Mouse (Mus musculus) forebrain, postnatal 0 days (tissue): ENCODE results near the gene Gnb1. TPM values are rescaled to one million over a fixed set of nuclear protein-coding genes. Genes with fewer than 3 reads are reported as not detected.

Source experiments
- ATAC-seq: fragments of 200-750 bp; cut with Nextera tagmentation; 2 replicates; pipeline ENCODE4 v1.8.0; 2017; ENCODE audit warnings: mild to moderate bottlenecking, moderate library complexity
- DNase-seq: peaks from one replicate; pipeline ENCODE4 v3.0.0-alpha.2; 2015
- H3K27ac ChIP-seq: fragments of 300-500 bp; sonication (generic); 2 replicates; pipeline ENCODE4 v1.5.1; 2014; ENCODE audit warnings: low read depth, mild to moderate bottlenecking, antibody characterized with exemption, low read length, moderate library complexity, mixed read lengths
- H3K27me3 ChIP-seq: fragments of 300-500 bp; sonication (generic); 2 replicates; pipeline ENCODE4 v1.6.1; 2014; ENCODE audit warnings: mild to moderate bottlenecking, low read length, mixed read lengths; ENCODE audit not compliant: insufficient read depth
- H3K36me3 ChIP-seq: fragments of 300-500 bp; sonication (generic); 2 replicates; pipeline ENCODE4 v1.6.1; 2014; ENCODE audit warnings: mild to moderate bottlenecking, moderate library complexity; ENCODE audit not compliant: insufficient read depth
- H3K4me1 ChIP-seq: fragments of 300-500 bp; sonication (generic); 2 replicates; pipeline ENCODE4 v1.6.1; 2014; ENCODE audit warnings: antibody characterized with exemption; ENCODE audit not compliant: insufficient read depth
- H3K4me2 ChIP-seq: fragments of 300-500 bp; sonication (generic); 2 replicates; pipeline ENCODE4 v1.6.1; 2014; ENCODE audit warnings: low read depth, mild to moderate bottlenecking, moderate library complexity
- H3K4me3 ChIP-seq: fragments of 300-500 bp; sonication (generic); 2 replicates; pipeline ENCODE4 v1.5.1; 2014; ENCODE audit warnings: low read depth, low read length, mixed read lengths
- H3K9ac ChIP-seq: fragments of 300-500 bp; sonication (generic); 2 replicates; pipeline ENCODE4 v1.6.1; 2014; ENCODE audit warnings: mild to moderate bottlenecking
- H3K9me3 ChIP-seq: fragments of 300-500 bp; sonication (generic); 2 replicates; pipeline ENCODE4 v1.6.1; 2016; ENCODE audit warnings: low read length
- CTCF ChIP-seq: sonication (generic); IDR thresholded peaks from 2 replicates; pipeline ENCODE4 v1.5.1; 2016; ENCODE audit warnings: antibody characterized with exemption, control low read depth, low read depth
- WGBS: fragments of 180-500 bp; shearing (Covaris S2); extraction: QIAGEN DNeasy Blood & Tissue Kit; methylation state at CpG from one replicate; pipeline ENCODE4 v1.1.7; 2014; 5-methylcytosine and 5-hydroxymethylcytosine counted together
- polyA plus RNA-seq: library from polyadenylated mRNA; unstranded; fragments of >200 nt; fragmentation: Nextera tagmentation; extraction: Ambion mirVana; gene quantifications from 2 replicates; pipeline ENCODE4 v1.2.1, GENCODE M21; 2015
- total RNA-seq: library from RNA; depleted of rRNA; stranded (reverse); fragments of >200 nt; gene quantifications from 2 replicates; pipeline ENCODE4 v1.2.3, GENCODE M21; 2014; rRNA removed

Gnb1 gene
- total and polyA plus RNA-seq, 2 experiments from 2014 or later: 268 to 1,420 TPM

- Histone ChIP-seq H3K4me3 (peak overlapping the region; percentile 79), H3K9ac (peak overlapping the region; percentile 98), H3K27me3 (no peaks in the 10 kb centered on the region), H3K36me3 (no peaks in the 10 kb centered on the region), H3K27ac (peak overlapping the region; percentile 100), H3K4me2 (peak overlapping the region; percentile 83), H3K9me3 (no peaks in the 10 kb centered on the region), H3K4me1 (peaks cover 13% of the 10 kb centered on the region; the same call in 1 of the 2 replicates)
- DNase-seq (no peak), ATAC-seq (peak; percentile 2; the same call in 1 of the 2 replicates)
- 3% methylated on average over 30 of the region's 31 CpGs for WGBS
- no peak for TF ChIP-seq CTCF
Measured at GRCm38 (mm10) chr4:155601997-155602456, 110.9 kb downstream of the Gnb1 start.

- H3K27ac ChIP-seq: no peak overlapping the region
- DNase-seq: no peak
- no peak overlapping the region for H3K9ac ChIP-seq
- H3K4me1 ChIP-seq: peaks cover 13% of the 10 kb centered on the region; the same call in 1 of the 2 replicates
- no peaks in the 10 kb centered on the region for H3K9me3 ChIP-seq
- peak overlapping the region; percentile 79; the same call in 1 of the 2 replicates for H3K4me3 ChIP-seq
- no peak for ATAC-seq
- H3K36me3 ChIP-seq: no peaks in the 10 kb centered on the region
- no peaks in the 10 kb centered on the region for H3K27me3 ChIP-seq
- no peak for TF ChIP-seq CTCF
- WGBS: 100% methylated on average over 1 of the region's 1 CpGs
- peak overlapping the region; percentile 83 for H3K4me2 ChIP-seq
Measured at GRCm38 (mm10) chr4:155602753-155603152, 111.6 kb downstream of the Gnb1 start.

- 95% methylated on average over 6 of the region's 6 CpGs for WGBS
- Histone ChIP-seq H3K27ac (no peak overlapping the region), H3K4me1 (peaks cover 13% of the 10 kb centered on the region; the same call in 1 of the 2 replicates), H3K36me3 (no peaks in the 10 kb centered on the region), H3K9me3 (no peaks in the 10 kb centered on the region), H3K4me3 (no peak overlapping the region), H3K27me3 (no peaks in the 10 kb centered on the region), H3K4me2 (no peak overlapping the region), H3K9ac (no peak overlapping the region)
- TF ChIP-seq CTCF: no peak
- DNase-seq: no peak
- ATAC-seq: no peak
Measured at GRCm38 (mm10) chr4:155603801-155604200, 112.6 kb downstream of the Gnb1 start.

- Histone ChIP-seq H3K4me2 (no peak overlapping the region), H3K9ac (no peak overlapping the region), H3K36me3 (peaks cover 7% of the 10 kb centered on the region; the same call in 1 of the 2 replicates), H3K9me3 (no peaks in the 10 kb centered on the region), H3K4me1 (peaks cover 13% of the 10 kb centered on the region; the same call in 1 of the 2 replicates), H3K27ac (no peak overlapping the region), H3K27me3 (no peaks in the 10 kb centered on the region), H3K4me3 (no peak overlapping the region)
- 91% methylated on average over 4 of the region's 4 CpGs for WGBS
- no peak for ATAC-seq
- no peak for TF ChIP-seq CTCF
- DNase-seq: no peak
Measured at GRCm38 (mm10) chr4:155605132-155605531, 114.0 kb downstream of the Gnb1 start.

GRCm38 (mm10) chr4:155606825-155607224 lies 115.7 kb downstream of the Gnb1 start:
- no peak for TF ChIP-seq CTCF
- Histone ChIP-seq H3K27ac (no peak overlapping the region), H3K27me3 (no peaks in the 10 kb centered on the region), H3K4me2 (no peak overlapping the region), H3K4me1 (peaks cover 7% of the 10 kb centered on the region; the same call in 1 of the 2 replicates), H3K9ac (no peak overlapping the region), H3K36me3 (peaks cover 17% of the 10 kb centered on the region), H3K4me3 (no peak overlapping the region), H3K9me3 (no peaks in the 10 kb centered on the region)
- WGBS: 63% methylated on average over 2 of the region's 2 CpGs
- ATAC-seq: no peak
- no peak for DNase-seq

Other genes starting within 250 kb of the Gnb1 start
- gene Faap20, start 241.6 kb upstream of the Gnb1 start, total RNA-seq: 48.7 and 51.8 TPM in 2 replicates
- 59.9 and 60.7 TPM in 2 replicates for gene Faap20, start 241.6 kb upstream of the Gnb1 start, polyA plus RNA-seq
- gene Prkcz, start 130.0 kb upstream of the Gnb1 start, total RNA-seq: 92.5 and 108 TPM in 2 replicates
- 98.9 and 103 TPM in 2 replicates for gene Prkcz, start 130.0 kb upstream of the Gnb1 start, polyA plus RNA-seq
- gene Gabrd, start 93.2 kb upstream of the Gnb1 start, total RNA-seq: 6.1 and 7.1 TPM in 2 replicates
- gene Gabrd, start 93.2 kb upstream of the Gnb1 start, polyA plus RNA-seq: 3.8 and 5.1 TPM in 2 replicates
- gene Cfap74, start 82.2 kb upstream of the Gnb1 start, total RNA-seq: 7.2 and 10.8 TPM in 2 replicates
- 5.1 and 6.6 TPM in 2 replicates for gene Cfap74, start 82.2 kb upstream of the Gnb1 start, polyA plus RNA-seq
- 0.52 TPM in 1 of 2 replicates, not detected in the other for gene Tmem52, start 22.2 kb upstream of the Gnb1 start, total RNA-seq
- gene Tmem52, start 22.2 kb upstream of the Gnb1 start, polyA plus RNA-seq: 0.23 and 0.29 TPM in 2 replicates
- gene Nadk, start 71.0 kb downstream of the Gnb1 start, total RNA-seq: 86.0 and 89.7 TPM in 2 replicates
- gene Nadk, start 71.0 kb downstream of the Gnb1 start, polyA plus RNA-seq: 66.4 and 66.7 TPM in 2 replicates
- gene Slc35e2, start 110.1 kb downstream of the Gnb1 start, total RNA-seq: 39.9 and 49.2 TPM in 2 replicates
- gene Slc35e2, start 110.1 kb downstream of the Gnb1 start, polyA plus RNA-seq: 8.6 and 10.5 TPM in 2 replicates
- 20.7 and 21.8 TPM in 2 replicates for gene Cdk11b, start 133.5 kb downstream of the Gnb1 start, total RNA-seq
- 48.7 and 64.7 TPM in 2 replicates for gene Cdk11b, start 133.5 kb downstream of the Gnb1 start, polyA plus RNA-seq
- not detected in 2 replicates for gene Gm10563, start 154.0 kb downstream of the Gnb1 start, total RNA-seq
- gene Gm10563, start 154.0 kb downstream of the Gnb1 start, polyA plus RNA-seq: not detected in 2 replicates
- gene Mmp23, start 162.0 kb downstream of the Gnb1 start, total RNA-seq: 6.0 TPM in 2 replicates
- 2.5 and 2.9 TPM in 2 replicates for gene Mmp23, start 162.0 kb downstream of the Gnb1 start, polyA plus RNA-seq
- 98.0 and 116 TPM in 2 replicates for gene Mib2, start 177.8 kb downstream of the Gnb1 start, total RNA-seq
- 42.9 and 46.5 TPM in 2 replicates for gene Mib2, start 177.8 kb downstream of the Gnb1 start, polyA plus RNA-seq
- 31.9 and 33.5 TPM in 2 replicates for gene Fndc10, start 203.0 kb downstream of the Gnb1 start, total RNA-seq
- 20.4 and 24.6 TPM in 2 replicates for gene Fndc10, start 203.0 kb downstream of the Gnb1 start, polyA plus RNA-seq
- gene Ssu72, start 213.4 kb downstream of the Gnb1 start, total RNA-seq: 103 and 121 TPM in 2 replicates
- 164 and 176 TPM in 2 replicates for gene Ssu72, start 213.4 kb downstream of the Gnb1 start, polyA plus RNA-seq
- 43.4 and 55.2 TPM in 2 replicates for gene Tmem240, start 243.4 kb downstream of the Gnb1 start, total RNA-seq
- 19.1 and 23.8 TPM in 2 replicates for gene Tmem240, start 243.4 kb downstream of the Gnb1 start, polyA plus RNA-seq